Mouse (Mus musculus) hindbrain, embryonic 10.5 days (tissue): ENCODE data around the gene Abat. TPM values are rescaled to one million over a fixed set of nuclear protein-coding genes. Genes with fewer than 3 reads are reported as not detected.
A peak's percentile ranks its signal among the peaks of the same experiment; 100 is the strongest.

Experiments used
- DNase-seq: peaks from one replicate; pipeline ENCODE4 v3.0.0-alpha.2; 2017; ENCODE audit warnings: low spot score
- H3K27ac ChIP-seq: fragments of 300-500 bp; sonication (generic); 2 replicates; pipeline ENCODE4 v1.5.1; 2016; ENCODE audit warnings: mild to moderate bottlenecking, moderate library complexity
- H3K27me3 ChIP-seq: fragments of 300-500 bp; sonication (generic); 2 replicates; pipeline ENCODE4 v1.6.1; 2016; ENCODE audit warnings: mild to moderate bottlenecking; ENCODE audit not compliant: poor library complexity, insufficient read depth, severe bottlenecking
- H3K36me3 ChIP-seq: fragments of 300-500 bp; sonication (generic); 2 replicates; pipeline ENCODE4 v1.6.1; 2016; ENCODE audit warnings: mild to moderate bottlenecking, moderate library complexity
- H3K4me1 ChIP-seq: fragments of 300-500 bp; sonication (generic); replicated peaks from 2 replicates; pipeline ENCODE4 v1.6.1; 2016; ENCODE audit warnings: mild to moderate bottlenecking
- H3K4me3 ChIP-seq: fragments of 300-500 bp; sonication (generic); 2 replicates; pipeline ENCODE4 v1.5.1; 2016; ENCODE audit warnings: mild to moderate bottlenecking, moderate library complexity
- H3K9me3 ChIP-seq: fragments of 300-500 bp; sonication (generic); 2 replicates; pipeline ENCODE4 v1.6.1; 2016; ENCODE audit warnings: mild to moderate bottlenecking, moderate library complexity
- WGBS: fragments of 180-500 bp; shearing (Covaris S2); methylation state at CpG from one replicate; pipeline ENCODE4 v1.1.7; 2016; 5-methylcytosine and 5-hydroxymethylcytosine counted together
- polyA plus RNA-seq: library from polyadenylated mRNA; unstranded; fragments of >200 nt; fragmentation: Nextera tagmentation; extraction: Ambion mirVana; gene quantifications from 2 replicates; pipeline ENCODE4 v1.2.1, GENCODE M21; 2016

Abat gene
- polyA plus RNA-seq, 1 experiment from 2014 or later: 27.2 TPM

- 89% methylated on average over 2 of the region's 2 CpGs for WGBS
- Histone ChIP-seq H3K4me1 (no peaks in the 10 kb centered on the region), H3K27ac (no peak overlapping the region), H3K4me3 (no peak overlapping the region), H3K36me3 (peaks cover 97% of the 10 kb centered on the region), H3K27me3 (no peaks in the 10 kb centered on the region), H3K9me3 (no peaks in the 10 kb centered on the region)
- DNase-seq: no peak
Measured at GRCm38 (mm10) chr16:8656256-8656655, 143.0 kb downstream of the Abat start.

GRCm38 (mm10) chr16:8658349-8658748 lies 145.1 kb downstream of the Abat start:
- no peak overlapping the region for H3K4me3 ChIP-seq
- no peaks in the 10 kb centered on the region for H3K27me3 ChIP-seq
- WGBS: 90% methylated on average over 4 of the region's 4 CpGs
- H3K9me3 ChIP-seq: no peaks in the 10 kb centered on the region
- H3K27ac ChIP-seq: no peak overlapping the region
- DNase-seq: no peak
- H3K36me3 ChIP-seq: peaks cover 97% of the 10 kb centered on the region
- H3K4me1 ChIP-seq: peaks cover 2% of the 10 kb centered on the region; the same call in 1 of the 2 replicates

GRCm38 (mm10) chr16:8658764-8659163 lies 145.5 kb downstream of the Abat start:
- Histone ChIP-seq H3K27ac (no peak overlapping the region), H3K4me3 (no peak overlapping the region), H3K4me1 (peaks cover 5% of the 10 kb centered on the region; the same call in 1 of the 2 replicates), H3K36me3 (peaks cover 97% of the 10 kb centered on the region), H3K9me3 (no peaks in the 10 kb centered on the region), H3K27me3 (no peaks in the 10 kb centered on the region)
- DNase-seq: no peak
- WGBS: 89% methylated on average over 4 of the region's 4 CpGs

- no peaks in the 10 kb centered on the region for H3K9me3 ChIP-seq
- peaks cover 33% of the 10 kb centered on the region for H3K4me1 ChIP-seq
- WGBS: 77% methylated on average over 2 of the region's 2 CpGs
- H3K36me3 ChIP-seq: peaks cover 95% of the 10 kb centered on the region
- DNase-seq: no peak
- no peaks in the 10 kb centered on the region for H3K27me3 ChIP-seq
- no peak overlapping the region for H3K27ac ChIP-seq
- no peak overlapping the region for H3K4me3 ChIP-seq
Measured at GRCm38 (mm10) chr16:8663022-8663421, 149.8 kb downstream of the Abat start.

GRCm38 (mm10) chr16:8663606-8664539 lies 150.6 kb downstream of the Abat start:
- H3K36me3 ChIP-seq: peaks cover 95% of the 10 kb centered on the region
- peaks cover 41% of the 10 kb centered on the region for H3K4me1 ChIP-seq
- 87% methylated on average over 24 of the region's 24 CpGs for WGBS
- no peak overlapping the region for H3K27ac ChIP-seq
- no peak overlapping the region for H3K4me3 ChIP-seq
- no peaks in the 10 kb centered on the region for H3K27me3 ChIP-seq
- DNase-seq: no peak
- H3K9me3 ChIP-seq: no peaks in the 10 kb centered on the region

GRCm38 (mm10) chr16:8665367-8665766 lies 152.1 kb downstream of the Abat start:
- Histone ChIP-seq H3K4me3 (no peak overlapping the region), H3K4me1 (peaks cover 56% of the 10 kb centered on the region), H3K9me3 (no peaks in the 10 kb centered on the region), H3K27ac (no peak overlapping the region), H3K36me3 (peaks cover 85% of the 10 kb centered on the region), H3K27me3 (no peaks in the 10 kb centered on the region)
- WGBS: 81% methylated on average over 5 of the region's 5 CpGs
- DNase-seq: no peak

GRCm38 (mm10) chr16:8666452-8666851 lies 153.2 kb downstream of the Abat start:
- Histone ChIP-seq H3K4me1 (peaks cover 67% of the 10 kb centered on the region), H3K36me3 (peaks cover 76% of the 10 kb centered on the region), H3K27me3 (no peaks in the 10 kb centered on the region), H3K4me3 (no peak overlapping the region), H3K27ac (no peak overlapping the region), H3K9me3 (no peaks in the 10 kb centered on the region)
- WGBS: 82% methylated on average over 2 of the region's 2 CpGs
- DNase-seq: no peak

- no peaks in the 10 kb centered on the region for H3K27me3 ChIP-seq
- no peak overlapping the region for H3K4me3 ChIP-seq
- peak overlapping the region; percentile 59 for H3K27ac ChIP-seq
- peaks cover 68% of the 10 kb centered on the region for H3K36me3 ChIP-seq
- H3K9me3 ChIP-seq: no peaks in the 10 kb centered on the region
- H3K4me1 ChIP-seq: peaks cover 72% of the 10 kb centered on the region
- DNase-seq: no peak
- 89% methylated on average over 7 of the region's 7 CpGs for WGBS
Measured at GRCm38 (mm10) chr16:8667261-8667660, 154.0 kb downstream of the Abat start.

GRCm38 (mm10) chr16:8667814-8668213 lies 154.6 kb downstream of the Abat start:
- peaks cover 76% of the 10 kb centered on the region for H3K4me1 ChIP-seq
- H3K27me3 ChIP-seq: peaks cover 4% of the 10 kb centered on the region
- DNase-seq: no peak
- no peaks in the 10 kb centered on the region for H3K9me3 ChIP-seq
- H3K36me3 ChIP-seq: peaks cover 63% of the 10 kb centered on the region
- H3K27ac ChIP-seq: peak overlapping the region; percentile 59
- WGBS: 74% methylated on average over 4 of the region's 4 CpGs
- peak overlapping the region; percentile 13; the same call in 1 of the 2 replicates for H3K4me3 ChIP-seq

- peaks cover 73% of the 10 kb centered on the region for H3K4me1 ChIP-seq
- H3K27ac ChIP-seq: peak overlapping the region; percentile 93; the same call in 1 of the 2 replicates
- H3K9me3 ChIP-seq: no peaks in the 10 kb centered on the region
- WGBS: 86% methylated on average over 2 of the region's 2 CpGs
- peaks cover 57% of the 10 kb centered on the region for H3K36me3 ChIP-seq
- peaks cover 10% of the 10 kb centered on the region for H3K27me3 ChIP-seq
- DNase-seq: no peak
- 0 out of 2 replicates have a peak overlapping the region, but pooled peaks have one; percentile 78 for H3K4me3 ChIP-seq
Measured at GRCm38 (mm10) chr16:8668386-8668785, 155.2 kb downstream of the Abat start.

- peaks cover 70% of the 10 kb centered on the region for H3K4me1 ChIP-seq
- peaks cover 46% of the 10 kb centered on the region for H3K36me3 ChIP-seq
- peaks cover 17% of the 10 kb centered on the region for H3K27me3 ChIP-seq
- DNase-seq: no peak
- 58% methylated on average over 5 of the region's 5 CpGs for WGBS
- H3K4me3 ChIP-seq: peak overlapping the region; percentile 78
- peak overlapping the region; percentile 93 for H3K27ac ChIP-seq
- no peaks in the 10 kb centered on the region for H3K9me3 ChIP-seq
Measured at GRCm38 (mm10) chr16:8669432-8669831, 156.2 kb downstream of the Abat start.

- Histone ChIP-seq H3K9me3 (no peaks in the 10 kb centered on the region), H3K36me3 (peaks cover 39% of the 10 kb centered on the region), H3K4me3 (peak overlapping the region; percentile 78), H3K27me3 (peaks cover 17% of the 10 kb centered on the region), H3K4me1 (peaks cover 67% of the 10 kb centered on the region), H3K27ac (peak overlapping the region; percentile 93)
- 4% methylated on average over 15 of the region's 15 CpGs for WGBS
- peak; percentile 79 for DNase-seq
Measured at GRCm38 (mm10) chr16:8670041-8671035, 157.1 kb downstream of the Abat start.
